In genomic region chr4:149150256-149150655, GRCm38 (mm10) we compare ENCODE assay signal across 18 mouse cellular contexts. TPM values are rescaled to one million over a fixed set of nuclear protein-coding genes. Genes with fewer than 3 reads are reported as not detected.
A peak's percentile ranks its signal among the peaks of the same experiment; 100 is the strongest.
DNase-seq lines count a peak whose midpoint lies in the region; ATAC-seq and TF ChIP-seq lines count a peak whose summit lies in the region.
"Had no signal": no experiment of that assay in that cellular context is flagged by ENCODE, and none has a peak within 500 bp of the region (broad histone marks: within the 10 kb centered on the region; RNA-seq: fewer than 3 reads in every experiment).

No protein-coding gene starts in this region.

- no peak for TF ChIP-seq EP300 in lung, postnatal 0 days (IDR thresholded peaks at IDR 0.05)
- no peak for TF ChIP-seq EP300 in liver, postnatal 0 days (IDR thresholded peaks at IDR 0.05; ENCODE audit: low read depth)

- 81% methylated on average over 11 of the region's 11 CpGs for WGBS in lung, postnatal 0 days
- WGBS in lung, adult 2 months: 73% methylated on average over 11 of the region's 11 CpGs
- 63% methylated on average over 11 of the region's 11 CpGs for WGBS in liver, postnatal 0 days (ENCODE audit: insufficient replicate concordance)

- H3K9me3 ChIP-seq in lung, postnatal 0 days (ENCODE audit: low read length): no peaks in the 10 kb centered on the region
- no peaks in the 10 kb centered on the region for H3K9me3 ChIP-seq in liver, postnatal 0 days (ENCODE audit: low read length)
- H3K9me3 ChIP-seq: forebrain, embryonic 15.5 days; midbrain, embryonic 15.5 days had no signal

- H3K27me3 ChIP-seq in lung, postnatal 0 days (replicated peaks; ENCODE audit: insufficient read depth, low read length): no peaks in the 10 kb centered on the region
- no peaks in the 10 kb centered on the region for H3K27me3 ChIP-seq in liver, postnatal 0 days (ENCODE audit: insufficient read depth, low read length)
- H3K27me3 ChIP-seq: forebrain, embryonic 15.5 days; midbrain, embryonic 15.5 days had no signal

- no peak for TF ChIP-seq CTCF in lung, postnatal 0 days (IDR thresholded peaks at IDR 0.05)
- TF ChIP-seq CTCF in lung, adult 2 months (IDR thresholded peaks at IDR 0.05; ENCODE audit: insufficient read depth, low read length): no peak
- no peak for TF ChIP-seq CTCF in liver, postnatal 0 days (IDR thresholded peaks at IDR 0.05; ENCODE audit: low read depth)

- no peak overlapping the region for H3K4me3 ChIP-seq in lung, postnatal 0 days (ENCODE audit: low read depth, low read length)
- no peak overlapping the region for H3K4me3 ChIP-seq in lung, adult 2 months (replicated peaks; ENCODE audit: extremely low read depth, low read depth, low read length)
- no peak overlapping the region for H3K4me3 ChIP-seq in liver, postnatal 0 days (ENCODE audit: low read depth, low read length)
- H3K4me3 ChIP-seq: forebrain, embryonic 15.5 days; midbrain, embryonic 15.5 days had no signal

- no peak for TF ChIP-seq POLR2A in lung, adult 2 months (IDR thresholded peaks at IDR 0.05; ENCODE audit: borderline replicate concordance, extremely low read depth, low read depth, low read length)

- no peaks in the 10 kb centered on the region for H3K4me1 ChIP-seq in lung, postnatal 0 days (ENCODE audit: insufficient read depth, low read depth, low read length)
- H3K4me1 ChIP-seq in lung, adult 2 months (ENCODE audit: control insufficient read depth, insufficient read depth, low read length): no peaks in the 10 kb centered on the region
- peaks cover 16% of the 10 kb centered on the region for H3K4me1 ChIP-seq in liver, postnatal 0 days (ENCODE audit: insufficient read depth)
- H3K4me1 ChIP-seq: forebrain, embryonic 15.5 days; midbrain, embryonic 15.5 days had no signal

- ATAC-seq in lung, postnatal 0 days: peak; percentile 20; the same call in 1 of the 2 replicates
- peak; percentile 87 for ATAC-seq in liver, postnatal 0 days
- ATAC-seq: forebrain, embryonic 15.5 days; hindbrain, embryonic 16.5 days; midbrain, embryonic 15.5 days had no signal

- DNase-seq in gastrocnemius, adult 8-10 months (ENCODE audit: low spot score in 2 of 2): peak; percentile 21 to 45
- DNase-seq in gastrocnemius, postnatal 36 days: no peak
- no peak for DNase-seq in lung, postnatal 0 days (ENCODE audit: low spot score)
- no peak for DNase-seq in lung, adult 2 months
- peak; percentile 35 for DNase-seq in adrenal gland, postnatal 25 days
- DNase-seq in liver, postnatal 0 days: peak; percentile 62
- DNase-seq in ovary, postnatal 10 days (ENCODE audit: low spot score): no peak
- DNase-seq in frontal cortex, postnatal 36 days (ENCODE audit: low spot score in 2 of 2): no peak
- DNase-seq: B cell, adult 2 months; cerebellum, adult 9-10 months; gastrocnemius, postnatal 25 days; kidney, postnatal 36 days; thymus, adult 2 months had no signal

- peaks cover 28% of the 10 kb centered on the region for H3K36me3 ChIP-seq in lung, postnatal 0 days (ENCODE audit: insufficient read depth, low read length)
- H3K36me3 ChIP-seq in liver, postnatal 0 days (replicated peaks; ENCODE audit: insufficient read depth, low read length): peaks cover 43% of the 10 kb centered on the region

- no peak overlapping the region for H3K27ac ChIP-seq in lung, postnatal 0 days (ENCODE audit: low read length)
- peak overlapping the region; percentile 84 for H3K27ac ChIP-seq in liver, postnatal 0 days (ENCODE audit: low read depth)
- H3K27ac ChIP-seq: forebrain, embryonic 15.5 days; midbrain, embryonic 15.5 days had no signal

- H3K4me2 ChIP-seq in lung, postnatal 0 days (replicated peaks; ENCODE audit: low read depth, low read length): no peak overlapping the region
- no peak overlapping the region for H3K4me2 ChIP-seq in liver, postnatal 0 days (ENCODE audit: low read depth, low read length)
- H3K4me2 ChIP-seq: forebrain, embryonic 15.5 days; midbrain, embryonic 15.5 days had no signal

- intact Hi-C loops in gastrocnemius, postnatal 36 days (cut with DNase I): no loop called here

- H3K9ac ChIP-seq in lung, postnatal 0 days (replicated peaks; ENCODE audit: low read depth): no peak overlapping the region
- H3K9ac ChIP-seq in liver, postnatal 0 days (replicated peaks): no peak overlapping the region
- H3K9ac ChIP-seq: forebrain, embryonic 15.5 days; midbrain, embryonic 15.5 days had no signal

RNA-seq across cellular contexts. Expression of gene Cenps, which starts 12.8 kb away (rescaled TPM):
- 1 to 10 TPM; 5.2 to 8.7 (median 6.2) TPM for total RNA-seq in gastrocnemius, adult 8-10 months (2022)
- total RNA-seq in gastrocnemius, postnatal 36 days (2021): 1 to 10 TPM; 5.0 to 6.1 TPM
- polyA plus RNA-seq in lung, postnatal 0 days (2015; fragmentation: Nextera tagmentation; extraction: Ambion mirVana): 4.9 and 5.3 TPM in 2 replicates
- 0.37 and 1.4 TPM in 2 replicates for polyA plus RNA-seq in lung, adult 2 months (2012; rRNA removed)
- 13.6 and 17.7 TPM in 2 replicates for total RNA-seq in adrenal gland, postnatal 25 days (2021)
- 8.4 and 8.7 TPM in 2 replicates for polyA plus RNA-seq in liver, postnatal 0 days (2015; fragmentation: Nextera tagmentation; extraction: Ambion mirVana)

RNA-seq across cellular contexts. Expression of gene Pgd, which starts 16.3 kb away (rescaled TPM):
- total RNA-seq in gastrocnemius, adult 8-10 months (2022): 10 to 100 TPM; 12.3 to 18.6 (median 15.7) TPM
- 10 to 100 TPM; 14.6 to 14.8 TPM for total RNA-seq in gastrocnemius, postnatal 36 days (2021)
- polyA plus RNA-seq in lung, postnatal 0 days (2015; fragmentation: Nextera tagmentation; extraction: Ambion mirVana): 113 and 119 TPM in 2 replicates
- polyA plus RNA-seq in lung, adult 2 months (2012; rRNA removed): 118 and 184 TPM in 2 replicates
- 303 and 313 TPM in 2 replicates for total RNA-seq in adrenal gland, postnatal 25 days (2021)
- 43.4 and 49.9 TPM in 2 replicates for polyA plus RNA-seq in liver, postnatal 0 days (2015; fragmentation: Nextera tagmentation; extraction: Ambion mirVana)

RNA-seq across cellular contexts. Expression of gene Cort, which starts 23.7 kb away (rescaled TPM):
- total RNA-seq in gastrocnemius, adult 8-10 months (2022): under 1 TPM in 2 of 4 experiments, not detected in 2; 0.53 to 0.61 TPM
- not detected for total RNA-seq in gastrocnemius, postnatal 36 days (2021)
- 0.18 and 0.21 TPM in 2 replicates for polyA plus RNA-seq in lung, postnatal 0 days (2015; fragmentation: Nextera tagmentation; extraction: Ambion mirVana)
- not detected in 2 replicates for polyA plus RNA-seq in lung, adult 2 months (2012; rRNA removed)
- total RNA-seq in adrenal gland, postnatal 25 days (2021): 1.5 and 3.0 TPM in 2 replicates
- not detected in 2 replicates for polyA plus RNA-seq in liver, postnatal 0 days (2015; fragmentation: Nextera tagmentation; extraction: Ambion mirVana)
- polyA plus RNA-seq: heart, embryonic 16.5 days; lung, embryonic 16.5 days had no signal

RNA-seq across cellular contexts. Expression of gene Dffa, which starts 46.3 kb away (rescaled TPM):
- 10 to 100 TPM; 71.6 to 76.6 (median 74.8) TPM for total RNA-seq in gastrocnemius, adult 8-10 months (2022)
- total RNA-seq in gastrocnemius, postnatal 36 days (2021): 10 to 100 TPM; 57.5 to 65.1 TPM
- polyA plus RNA-seq in lung, postnatal 0 days (2015; fragmentation: Nextera tagmentation; extraction: Ambion mirVana): 21.5 and 22.8 TPM in 2 replicates
- polyA plus RNA-seq in lung, adult 2 months (2012; rRNA removed): 15.2 and 19.4 TPM in 2 replicates
- total RNA-seq in adrenal gland, postnatal 25 days (2021): 24.3 and 26.2 TPM in 2 replicates
- polyA plus RNA-seq in liver, postnatal 0 days (2015; fragmentation: Nextera tagmentation; extraction: Ambion mirVana): 12.5 and 13.4 TPM in 2 replicates

RNA-seq across cellular contexts. Expression of gene Pex14, which starts 50.6 kb away (rescaled TPM):
- total RNA-seq in gastrocnemius, adult 8-10 months (2022): 10 to 100 TPM; 21.1 to 23.9 (median 23.4) TPM
- 10 to 100 TPM; 18.6 to 20.2 TPM for total RNA-seq in gastrocnemius, postnatal 36 days (2021)
- polyA plus RNA-seq in lung, postnatal 0 days (2015; fragmentation: Nextera tagmentation; extraction: Ambion mirVana): 38.9 TPM in 2 replicates
- 36.3 and 39.2 TPM in 2 replicates for polyA plus RNA-seq in lung, adult 2 months (2012; rRNA removed)
- total RNA-seq in adrenal gland, postnatal 25 days (2021): 73.6 and 74.6 TPM in 2 replicates
- polyA plus RNA-seq in liver, postnatal 0 days (2015; fragmentation: Nextera tagmentation; extraction: Ambion mirVana): 47.5 and 53.6 TPM in 2 replicates

Comparison
In these comparisons a context has a peak if more than half of its experiments do, and no peak if none do; other contexts are left out.
1. DNase-seq: peak in gastrocnemius, adult 8-10 months (2 of 2), adrenal gland, postnatal 25 days (single experiment) and liver, postnatal 0 days (single experiment); none in gastrocnemius, postnatal 36 days (0 of 2), lung, postnatal 0 days (single experiment), lung, adult 2 months (single experiment), ovary, postnatal 10 days (single experiment) and frontal cortex, postnatal 36 days (0 of 2).
2. RNA of gene Pgd, which starts 16.3 kb away (total RNA-seq): 303 to 313 TPM in adrenal gland, postnatal 25 days; 12.3 to 18.6 TPM in gastrocnemius, adult 8-10 months and 14.6 to 14.8 TPM in gastrocnemius, postnatal 36 days; every median in the first group is over 10 times any median in the second.